Mouse (Mus musculus) MEL (cell line): Measurements from ENCODE around the gene Rnf144b. TPM values are rescaled to one million over a fixed set of nuclear protein-coding genes. Genes with fewer than 3 reads are reported as not detected.

Experiments used
- DNase-seq: peaks from one replicate; pipeline ENCODE4 v3.0.0; 2011; ENCODE audit warnings: low read depth, low spot score
- H3K27ac ChIP-seq: 2 replicates; pipeline ENCODE4 v1.5.1; 2012; ENCODE audit warnings: low read depth, mild to moderate bottlenecking, control low read depth, low read length, moderate library complexity; ENCODE audit not compliant: control insufficient read depth
- H3K27me3 ChIP-seq, 2 experiments: fragments of 150-350 bp in 1 of 2; sonication (generic) in 1 of 2; 2 replicates each; pipeline ENCODE4 v1.6.1; 2012; ENCODE audit warnings: low read length in 2 of 2, mild to moderate bottlenecking in 2 of 2, improper control_type of control experiment in 1 of 2, moderate library complexity in 1 of 2; ENCODE audit not compliant: insufficient read depth in 2 of 2, control insufficient read depth in 1 of 2
- H3K36me3 ChIP-seq, 2 experiments: 2 replicates each; pipeline ENCODE4 v1.6.1; 2012 to 2014; ENCODE audit warnings: low read length in 2 of 2, improper control_type of control experiment in 1 of 2, inconsistent platforms in 1 of 2, mild to moderate bottlenecking in 1 of 2; ENCODE audit not compliant: insufficient read depth in 2 of 2, control insufficient read depth in 1 of 2
- H3K4me1 ChIP-seq, 2 experiments: fragments of 150-350 bp in 1 of 2; sonication (generic) in 1 of 2; 2 replicates each; pipeline ENCODE4 v1.6.1; 2012; ENCODE audit warnings: low read length in 2 of 2, improper control_type of control experiment in 1 of 2, mild to moderate bottlenecking in 1 of 2; ENCODE audit not compliant: insufficient read depth in 2 of 2, control insufficient read depth in 1 of 2
- H3K4me3 ChIP-seq, 2 experiments: fragments of 150-350 bp in 1 of 2; sonication (generic) in 1 of 2; 2 replicates each; pipeline ENCODE4 v1.5.1; 2012; ENCODE audit warnings: low read depth in 2 of 2, low read length in 2 of 2, mild to moderate bottlenecking in 2 of 2, moderate library complexity in 2 of 2, control low read depth in 1 of 2, improper control_type of control experiment in 1 of 2; ENCODE audit not compliant: control insufficient read depth in 1 of 2, insufficient read depth in 1 of 2
- H3K79me2 ChIP-seq: 2 replicates; pipeline ENCODE4 v1.6.1; 2012; ENCODE audit warnings: mild to moderate bottlenecking, low read length, moderate library complexity; ENCODE audit not compliant: control insufficient read depth, poor library complexity, insufficient read depth
- H3K9ac ChIP-seq: 2 replicates; pipeline ENCODE4 v1.6.1; 2012; ENCODE audit warnings: low read depth, mild to moderate bottlenecking, control low read depth, low read length, moderate library complexity; ENCODE audit not compliant: control insufficient read depth, poor library complexity, severe bottlenecking
- H3K9me3 ChIP-seq: fragments of 150-350 bp; sonication (generic); replicated peaks from 2 replicates; pipeline ENCODE4 v1.6.1; 2012; ENCODE audit warnings: mild to moderate bottlenecking, low read length, improper control_type of control experiment, moderate library complexity; ENCODE audit not compliant: insufficient read depth
- BHLHE40 ChIP-seq: IDR thresholded peaks from 2 replicates; pipeline ENCODE4 v1.6.1; 2012; ENCODE audit warnings: low read depth, mild to moderate bottlenecking, inconsistent platforms, low read length, improper control_type of control experiment, borderline replicate concordance
- CHD2 ChIP-seq: IDR thresholded peaks from 2 replicates; pipeline ENCODE4 v1.6.1; 2011; ENCODE audit warnings: low read length, improper control_type of control experiment
- E2F4 ChIP-seq: IDR thresholded peaks from 2 replicates; pipeline ENCODE4 v1.6.1; 2011; ENCODE audit warnings: low read depth, low read length, improper control_type of control experiment, borderline replicate concordance
- GABPA ChIP-seq: IDR thresholded peaks from 2 replicates; pipeline ENCODE4 v1.6.1; 2012; ENCODE audit warnings: low read depth, mild to moderate bottlenecking, inconsistent platforms, low read length, improper control_type of control experiment, moderate library complexity
- GATA1 ChIP-seq: IDR thresholded peaks from 2 replicates; pipeline ENCODE4 v1.6.1; 2011; ENCODE audit warnings: low read depth, low read length, improper control_type of control experiment
- JUND ChIP-seq: IDR thresholded peaks from 2 replicates; pipeline ENCODE4 v1.6.1; 2011; ENCODE audit warnings: low read depth, mild to moderate bottlenecking, improper control_type of control experiment, low read length
- KAT2A ChIP-seq: conservative IDR thresholded peaks from 2 replicates; pipeline ENCODE4 v1.6.1; 2012; ENCODE audit warnings: low read depth, low read length, improper control_type of control experiment, inconsistent platforms
- MAFK ChIP-seq: IDR thresholded peaks from 2 replicates; pipeline ENCODE4 v1.6.1; 2011; ENCODE audit warnings: low read depth, mild to moderate bottlenecking, low read length, improper control_type of control experiment, borderline replicate concordance
- MYB ChIP-seq: IDR thresholded peaks from 2 replicates; pipeline ENCODE4 v1.6.1; 2011; ENCODE audit warnings: mild to moderate bottlenecking, low read depth, low read length, improper control_type of control experiment
- MYC ChIP-seq: IDR thresholded peaks from 2 replicates; pipeline ENCODE4 v1.6.1; 2011; ENCODE audit warnings: low read depth, mild to moderate bottlenecking, low read length, improper control_type of control experiment, moderate library complexity
- NELFE ChIP-seq: IDR thresholded peaks from 2 replicates; pipeline ENCODE4 v1.6.1; 2011; ENCODE audit warnings: low read depth, low read length, improper control_type of control experiment
- NRF1 ChIP-seq: IDR thresholded peaks from 2 replicates; pipeline ENCODE4 v1.6.1; 2014; ENCODE audit warnings: low read depth, mild to moderate bottlenecking, inconsistent platforms, low read length, improper control_type of control experiment, moderate library complexity; ENCODE audit not compliant: poor library complexity, insufficient read depth, severe bottlenecking
- POLR2AphosphoS2 ChIP-seq: IDR thresholded peaks from 2 replicates; pipeline ENCODE4 v1.6.1; 2011; ENCODE audit warnings: low read length, improper control_type of control experiment
- POLR2AphosphoS5 ChIP-seq: IDR thresholded peaks from 2 replicates; pipeline ENCODE4 v1.6.1; 2012; ENCODE audit warnings: low read depth, borderline replicate concordance, mild to moderate bottlenecking, inconsistent platforms, low read length, moderate library complexity, mixed read lengths
- RAD21 ChIP-seq: IDR thresholded peaks from 2 replicates; pipeline ENCODE4 v1.6.1; 2011; ENCODE audit warnings: mild to moderate bottlenecking, low read depth, low read length, improper control_type of control experiment
- RCOR1 ChIP-seq: IDR thresholded peaks from 2 replicates; pipeline ENCODE4 v1.6.1; 2012; ENCODE audit warnings: low read depth, mild to moderate bottlenecking, inconsistent platforms, low read length, improper control_type of control experiment
- SIN3A ChIP-seq: IDR thresholded peaks from 2 replicates; pipeline ENCODE4 v1.6.1; 2012; ENCODE audit warnings: low read length, improper control_type of control experiment, inconsistent platforms
- TAL1 ChIP-seq: IDR thresholded peaks from 2 replicates; pipeline ENCODE4 v1.6.1; 2012; ENCODE audit warnings: mild to moderate bottlenecking, inconsistent platforms, low read length, moderate library complexity, mixed read lengths
- TBP ChIP-seq: IDR thresholded peaks from 2 replicates; pipeline ENCODE4 v1.8.0; 2011; ENCODE audit warnings: low read depth, low read length, improper control_type of control experiment
- UBTF ChIP-seq: IDR thresholded peaks from 2 replicates; pipeline ENCODE4 v1.6.1; 2012; ENCODE audit warnings: low read depth, mild to moderate bottlenecking, inconsistent platforms, low read length, improper control_type of control experiment, moderate library complexity, borderline replicate concordance; ENCODE audit not compliant: insufficient read depth
- USF1 ChIP-seq: IDR thresholded peaks from 2 replicates; pipeline ENCODE4 v1.6.1; 2014; ENCODE audit warnings: low read depth, mild to moderate bottlenecking, inconsistent platforms, low read length, improper control_type of control experiment, moderate library complexity
- USF2 ChIP-seq, 2 experiments: IDR thresholded peaks; 2 replicates each; pipeline ENCODE4 v1.6.1; 2011 to 2012; ENCODE audit warnings: improper control_type of control experiment in 2 of 2, low read length in 2 of 2, borderline replicate concordance in 1 of 2, inconsistent platforms in 1 of 2, low read depth in 1 of 2, mild to moderate bottlenecking in 1 of 2; ENCODE audit not compliant: insufficient read depth in 1 of 2
- ZC3H11A ChIP-seq: IDR thresholded peaks from 2 replicates; pipeline ENCODE4 v1.6.1; 2012; ENCODE audit warnings: low read depth, mild to moderate bottlenecking, inconsistent platforms, low read length, improper control_type of control experiment
- ZKSCAN1 ChIP-seq: IDR thresholded peaks from 2 replicates; pipeline ENCODE4 v1.6.1; 2012; ENCODE audit warnings: low read depth, mild to moderate bottlenecking, inconsistent platforms, low read length, improper control_type of control experiment, moderate library complexity
- ZNF384 ChIP-seq: IDR thresholded peaks from 2 replicates; pipeline ENCODE4 v1.6.1; 2012; ENCODE audit warnings: low read depth, mild to moderate bottlenecking, inconsistent platforms, low read length, improper control_type of control experiment
- polyA plus RNA-seq, 2 experiments: library from polyadenylated mRNA; stranded (reverse) in 1 of 2; unstranded in 1 of 2; fragments of >175 nt in 1 of 2; fragments of >200 nt in 1 of 2; gene quantifications; 2 replicates each; pipeline versions ENCODE4 v1.2.1 to v1.2.4; 2012; ENCODE audit warnings: low replicate concordance in 2 of 2, low read depth in 1 of 2; ENCODE audit not compliant: insufficient read length in 2 of 2, insufficient read depth in 1 of 2, missing spikeins in 1 of 2
- total RNA-seq: library from RNA; depleted of rRNA; stranded (reverse); fragments of 300-350 nt; gene quantifications from 2 replicates; pipeline ENCODE4 v1.2.3, GENCODE M21; 2012

Rnf144b gene
- total and polyA plus RNA-seq, 3 experiments = not detected

DNA sequence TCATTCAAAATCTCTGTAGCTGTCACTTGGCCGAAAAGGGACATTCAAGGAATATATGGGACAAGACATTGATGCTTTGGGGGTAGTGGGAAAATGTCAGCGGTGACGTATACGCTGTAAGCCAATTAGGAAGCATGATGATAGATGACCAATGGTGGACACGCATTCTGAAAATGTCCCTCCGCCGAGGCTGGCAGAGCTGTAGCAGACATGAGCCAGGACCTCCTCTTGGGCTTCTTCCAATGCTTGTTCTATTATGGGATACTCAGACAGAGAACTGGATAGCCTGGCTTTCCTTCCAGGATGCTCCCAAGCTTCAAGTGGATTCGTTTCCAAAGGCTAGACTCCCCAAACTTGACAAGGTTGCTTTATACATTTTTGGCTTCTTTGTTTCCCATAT lies 141.9 kb downstream of the Rnf144b start:
- DNase-seq = no peak
- Histone ChIP-seq H3K9me3 (no peaks in the 10 kb centered on the region), H3K9ac (no peak overlapping the region), H3K27me3 (no peaks in the 10 kb centered on the region), H3K4me3 (no peak overlapping the region), H3K27ac (no peak overlapping the region), H3K79me2 (no peaks in the 10 kb centered on the region), H3K36me3 (no peaks in the 10 kb centered on the region), H3K4me1 (no peaks in the 10 kb centered on the region)
- no peak for TF ChIP-seq POLR2AphosphoS2
- no peak for TF ChIP-seq GATA1
- no peak for TF ChIP-seq MYB
- no peak for TF ChIP-seq BHLHE40
- no peak for TF ChIP-seq NELFE
- no peak for TF ChIP-seq E2F4
- TF ChIP-seq POLR2AphosphoS5 = no peak
- TF ChIP-seq GABPA = no peak
- TF ChIP-seq TBP = no peak
- TF ChIP-seq USF1 = no peak
- no peak for TF ChIP-seq NRF1

GRCm38 (mm10) chr13:47266411-47266810 lies 144.0 kb downstream of the Rnf144b start:
- DNase-seq = no peak
- TF ChIP-seq CHD2 (no peak), MYC (no peak), E2F4 (no peak), MAFK (no peak), TAL1 (no peak), NELFE (no peak), USF1 (no peak), RCOR1 (no peak), RAD21 (no peak), SIN3A (no peak), ZKSCAN1 (no peak), TBP (no peak), JUND (no peak), KAT2A (no peak), ZC3H11A (no peak), USF2 (IDR thresholded peaks at IDR 0.05; ENCODE audit: borderline replicate concordance in 1 of 2, insufficient read depth in 1 of 2, low read depth in 1 of 2, low read length in 2 of 2) (no peak), ZNF384 (no peak), UBTF (no peak)
- TF ChIP-seq, all 39 proteins: peak for 0
- Histone ChIP-seq H3K36me3 (no peaks in the 10 kb centered on the region), H3K4me3 (no peak overlapping the region), H3K79me2 (no peaks in the 10 kb centered on the region), H3K9ac (no peak overlapping the region), H3K27me3 (no peaks in the 10 kb centered on the region), H3K9me3 (no peaks in the 10 kb centered on the region), H3K27ac (no peak overlapping the region), H3K4me1 (no peaks in the 10 kb centered on the region)
